Mouse (Mus musculus) WW6 (cell line): ENCODE data around the gene Grap.

ENCODE experiments used
- DNase-seq: peaks from one replicate; pipeline ENCODE4 v3.0.0-alpha.2; 2013; ENCODE audit warnings: low read depth, low spot score

Grap gene

DNA sequence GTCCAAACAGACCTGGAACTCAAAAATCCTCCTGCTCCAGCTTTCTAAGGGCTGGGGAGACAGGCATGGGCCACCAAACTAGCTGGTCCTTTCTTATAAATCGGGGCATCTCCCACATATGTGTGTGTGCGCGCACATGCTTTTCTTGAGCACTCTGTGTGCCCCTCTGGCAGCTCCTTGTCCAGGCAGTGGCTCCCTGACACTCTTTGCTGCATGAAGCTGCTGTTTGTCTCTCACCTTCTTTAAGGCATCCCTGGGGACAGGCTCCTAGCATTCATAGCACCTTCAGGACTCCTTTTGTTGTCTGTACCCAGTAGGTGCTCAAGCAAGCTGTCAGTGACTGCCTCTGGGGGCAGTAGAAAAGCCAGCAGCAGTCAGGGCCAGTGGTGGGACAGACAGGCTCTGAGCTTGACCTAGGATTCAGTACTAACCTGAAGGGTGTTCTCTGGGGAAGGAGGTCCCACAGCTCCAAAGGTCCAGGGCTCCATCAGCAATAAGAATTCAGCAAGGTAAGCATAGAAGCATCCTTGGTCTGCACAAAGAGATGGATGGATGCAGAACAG is 5.4 kb downstream of the Grap start:
- DNase-seq: no peak

DNA sequence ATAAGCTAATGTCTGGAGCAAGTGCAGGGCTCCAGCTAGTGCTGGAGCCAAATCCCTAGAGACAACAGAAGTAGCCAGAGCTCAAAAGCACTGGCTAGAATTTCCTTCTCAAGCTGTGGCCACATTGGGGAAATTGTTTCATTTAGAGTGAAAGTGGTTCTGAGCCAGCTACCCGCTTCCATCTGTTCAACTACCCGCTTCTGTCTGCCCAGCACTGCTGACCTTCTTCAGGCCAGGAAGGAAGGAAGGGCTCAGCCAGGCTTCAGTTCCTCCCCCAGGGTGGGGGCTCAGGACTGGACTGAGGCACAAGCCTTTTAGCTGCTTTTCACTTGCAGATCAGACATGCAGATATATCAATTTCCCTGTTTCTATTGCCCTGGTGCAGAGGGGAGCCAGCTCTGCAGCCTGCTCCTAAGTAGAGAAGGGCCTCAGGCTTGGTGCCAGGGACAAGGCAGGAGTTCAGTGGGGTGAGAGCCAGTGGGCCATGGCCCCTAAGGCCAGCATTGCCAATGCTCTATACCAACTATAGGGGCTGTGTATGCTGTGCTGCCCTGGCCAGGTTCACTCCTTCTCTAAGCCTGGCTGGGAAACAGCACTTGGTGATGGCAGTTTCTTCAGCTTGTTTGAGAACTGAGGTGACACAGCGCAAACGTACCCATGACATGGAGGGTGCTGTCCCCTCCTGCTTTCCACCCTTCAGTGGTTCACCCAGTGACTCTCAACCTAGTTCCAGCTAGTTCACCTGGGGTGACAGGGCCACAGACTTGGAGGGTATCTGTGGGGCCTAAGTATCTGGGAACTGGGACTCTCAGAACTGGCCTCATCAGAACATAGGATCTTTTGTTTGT is 6.2 kb downstream of the Grap start:
- no peak for DNase-seq

DNA sequence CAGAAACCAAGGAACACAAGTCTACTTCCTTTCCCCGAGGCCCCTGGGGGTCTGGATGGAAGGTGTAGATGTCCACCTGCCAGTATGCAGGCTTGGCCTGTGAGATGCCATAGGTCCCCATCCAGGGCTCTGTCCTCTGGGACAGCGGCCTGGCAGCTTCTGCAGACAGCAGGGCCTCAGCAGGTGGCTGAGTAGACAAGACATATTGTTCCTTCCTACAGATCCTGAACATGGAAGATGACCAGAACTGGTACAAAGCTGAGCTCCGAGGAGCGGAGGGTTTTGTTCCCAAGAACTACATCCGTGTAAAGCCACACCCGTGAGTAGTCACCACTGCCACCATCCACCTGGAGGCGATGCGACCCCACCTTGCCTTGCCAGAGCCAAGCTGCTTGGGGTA is 6.9 kb downstream of the Grap start:
- DNase-seq: no peak

DNA sequence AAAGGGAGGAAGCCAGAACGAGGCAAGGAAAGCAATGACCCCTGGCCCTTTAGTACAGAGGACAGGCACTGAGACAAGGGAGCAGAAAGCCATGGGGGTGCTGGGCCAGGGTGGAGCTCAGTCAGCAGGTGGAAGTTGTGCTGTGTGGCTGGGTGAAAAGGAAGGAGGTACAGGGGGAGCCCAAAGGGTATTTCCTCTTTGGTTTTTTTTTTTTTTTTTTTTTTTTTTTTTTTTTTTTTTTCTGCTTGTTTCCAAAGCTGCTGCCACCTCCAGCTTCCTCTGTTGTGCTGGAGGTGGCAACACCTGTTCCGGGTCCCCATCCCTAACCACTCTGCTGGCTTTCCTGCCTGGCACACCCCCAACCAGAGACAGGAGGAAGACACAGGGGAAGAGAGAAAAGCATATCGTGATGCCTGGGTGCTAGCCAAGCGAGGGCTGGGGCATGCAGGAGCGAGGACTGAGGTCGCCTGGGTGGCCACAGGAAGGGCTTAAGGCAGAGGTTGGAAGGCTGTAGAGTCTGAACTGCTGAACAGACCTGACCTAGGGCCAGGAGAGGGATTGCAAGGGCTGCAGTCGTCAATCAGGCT is 7.8 kb downstream of the Grap start:
- DNase-seq: no peak

DNA sequence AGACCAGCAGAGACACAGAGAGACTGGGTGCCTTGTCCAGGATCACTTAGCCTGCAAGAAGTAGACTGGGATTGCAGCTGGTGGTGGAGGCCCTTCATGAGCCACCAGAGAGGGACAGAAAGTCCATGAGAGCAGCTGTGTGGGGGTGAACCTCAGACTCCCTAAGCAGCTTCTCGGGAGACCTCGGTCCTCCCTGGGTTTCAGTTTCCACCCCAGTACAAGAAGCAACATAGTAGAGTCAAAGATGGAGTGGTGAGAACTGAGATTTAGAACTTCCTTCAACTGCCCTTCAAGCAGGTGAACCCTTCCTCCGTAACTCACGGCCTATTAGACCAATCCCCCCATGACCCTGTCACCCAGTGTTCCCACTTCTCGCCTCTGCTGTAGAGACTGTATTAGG is 9.1 kb downstream of the Grap start:
- no peak for DNase-seq

DNA sequence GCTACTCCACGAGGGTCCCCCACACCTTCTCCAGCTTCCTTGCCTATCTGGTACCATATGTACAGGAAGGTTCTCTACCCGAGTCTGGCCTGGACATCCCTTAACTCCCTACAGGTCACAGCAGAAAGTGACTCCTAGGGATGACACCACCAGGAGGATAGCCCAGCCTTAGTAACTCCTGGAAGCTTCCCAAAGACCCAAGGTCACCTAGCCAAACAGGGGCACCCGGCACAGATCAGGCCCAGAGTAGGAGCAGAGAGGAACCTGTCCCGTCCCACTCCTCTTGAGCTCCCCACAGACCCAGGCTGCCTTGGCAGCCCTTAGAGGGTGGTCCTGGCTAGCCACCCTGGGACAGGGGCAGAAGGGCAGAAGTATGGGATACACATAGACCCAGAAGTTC is 12.3 kb downstream of the Grap start:
- no peak for DNase-seq

DNA sequence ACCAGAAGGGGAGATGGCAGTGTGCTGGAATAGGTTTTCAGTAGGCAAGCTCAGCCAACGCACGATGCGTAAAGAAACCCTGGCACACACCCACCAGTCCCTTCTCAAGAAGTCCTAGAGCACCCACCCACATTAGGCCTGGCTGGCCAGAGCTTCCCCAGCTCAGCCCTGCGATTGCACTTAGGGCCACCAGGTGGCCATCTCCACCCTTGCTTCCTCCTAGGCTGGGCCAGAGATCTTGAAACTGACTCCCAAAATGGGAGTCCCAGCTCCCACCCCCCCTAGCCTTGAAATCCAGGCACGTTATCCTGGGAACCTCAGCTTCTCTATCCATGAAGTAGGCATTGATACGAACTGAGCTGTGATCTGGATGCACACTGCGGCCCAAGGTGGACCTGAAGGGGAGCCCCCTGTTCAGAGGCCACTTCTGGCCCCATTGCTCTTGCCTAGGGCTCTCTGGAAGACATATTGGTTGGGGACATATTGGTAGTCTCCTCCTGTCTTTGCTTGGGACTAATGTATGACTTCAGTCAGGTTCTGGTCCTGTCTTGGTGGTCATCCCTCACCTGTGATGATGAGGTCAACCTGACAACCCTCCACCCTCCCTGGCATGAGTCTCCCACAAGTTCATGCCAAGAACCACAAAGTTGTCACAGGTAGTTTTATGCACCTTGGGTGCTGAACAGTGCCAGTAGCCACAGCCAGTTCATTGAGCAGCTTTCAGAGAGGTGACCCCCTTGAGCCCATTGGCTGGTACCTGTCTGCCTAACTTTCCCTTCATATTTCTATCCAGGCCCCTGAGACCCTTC is 13.1 kb downstream of the Grap start:
- no peak for DNase-seq

DNA sequence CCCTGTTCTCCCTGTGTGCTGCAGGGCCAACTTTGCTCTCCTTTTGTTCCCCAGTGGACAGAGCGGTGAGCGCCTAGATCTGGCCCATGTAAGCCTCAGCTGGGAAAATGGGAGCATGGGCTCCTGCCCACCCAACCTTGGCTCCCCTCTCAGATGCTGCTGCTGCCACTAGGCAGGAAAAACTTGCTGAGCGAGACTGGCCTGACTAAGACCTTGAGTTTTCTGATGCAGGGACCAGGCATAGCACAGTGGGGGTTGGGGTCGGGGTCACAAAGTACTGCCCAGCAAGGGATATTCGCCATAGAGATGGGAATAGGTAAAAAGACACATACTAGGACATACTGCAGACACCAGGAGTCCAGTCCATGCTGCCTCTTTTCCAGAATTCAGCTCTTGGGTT is 14.2 kb downstream of the Grap start:
- DNase-seq: no peak

DNA sequence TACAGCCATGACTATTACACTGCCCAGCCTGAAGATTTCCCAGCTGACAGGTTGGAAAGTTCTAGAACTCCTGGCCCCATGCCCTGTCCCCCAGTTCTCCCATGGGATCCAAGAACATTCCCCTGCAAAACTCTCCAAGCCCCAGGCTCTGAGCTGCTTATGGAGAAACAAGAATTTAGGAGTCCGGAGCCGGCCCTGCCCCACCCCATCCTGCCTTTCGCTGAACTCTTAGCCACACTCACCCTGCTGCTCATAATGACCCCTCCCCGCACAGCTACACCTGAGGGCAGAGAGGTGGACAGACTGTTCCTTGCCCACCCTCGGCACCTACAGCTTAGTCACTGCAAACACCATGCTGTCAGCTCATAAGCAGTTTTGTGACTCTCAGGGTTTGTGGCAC is 14.7 kb downstream of the Grap start:
- no peak for DNase-seq

DNA sequence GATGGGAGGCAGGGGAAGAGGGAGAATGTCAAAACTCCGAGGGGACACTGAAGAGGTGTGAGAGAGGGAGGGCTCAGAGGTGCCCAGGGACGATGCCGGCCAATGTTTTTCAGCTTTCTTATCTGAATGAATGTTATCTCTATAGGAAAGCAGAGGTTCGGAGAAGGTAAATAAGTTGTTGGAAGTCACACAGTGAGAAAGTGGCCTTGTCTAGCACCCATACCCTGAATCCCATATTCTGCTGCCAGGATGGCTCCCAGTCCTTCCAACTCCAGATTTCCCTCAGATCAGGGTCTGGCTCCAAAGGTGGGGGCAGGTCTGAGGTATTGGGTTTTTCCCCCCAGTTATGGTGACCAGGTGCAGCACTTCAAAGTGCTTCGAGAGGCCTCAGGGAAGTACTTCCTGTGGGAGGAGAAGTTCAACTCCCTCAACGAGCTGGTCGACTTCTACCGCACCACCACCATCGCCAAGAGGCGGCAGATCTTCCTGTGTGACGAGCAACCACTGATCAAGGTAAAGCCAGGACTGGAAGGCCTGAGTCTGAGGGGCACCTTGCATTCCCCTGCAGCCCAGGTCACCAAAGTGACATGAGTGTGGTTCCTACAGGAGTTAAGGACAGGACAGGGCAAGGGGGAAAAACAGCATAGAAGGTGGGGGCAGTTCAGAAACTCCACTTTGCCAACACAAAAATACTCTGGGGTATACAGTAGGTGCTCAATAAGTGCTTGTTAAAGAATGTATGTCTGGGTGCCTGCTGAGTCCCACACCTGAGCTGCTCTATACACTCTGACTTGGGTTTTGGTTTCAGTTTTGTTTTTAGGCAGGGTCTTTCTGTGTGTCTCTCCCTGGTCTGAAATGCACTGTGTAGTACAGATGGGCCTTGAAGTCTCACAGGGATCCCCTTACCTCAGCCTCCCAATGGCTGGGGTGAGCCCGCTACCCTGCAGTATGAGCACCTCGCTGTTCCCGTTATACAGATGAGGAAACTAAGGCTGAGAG is 16.7 kb downstream of the Grap start:
- DNase-seq: no peak

DNA sequence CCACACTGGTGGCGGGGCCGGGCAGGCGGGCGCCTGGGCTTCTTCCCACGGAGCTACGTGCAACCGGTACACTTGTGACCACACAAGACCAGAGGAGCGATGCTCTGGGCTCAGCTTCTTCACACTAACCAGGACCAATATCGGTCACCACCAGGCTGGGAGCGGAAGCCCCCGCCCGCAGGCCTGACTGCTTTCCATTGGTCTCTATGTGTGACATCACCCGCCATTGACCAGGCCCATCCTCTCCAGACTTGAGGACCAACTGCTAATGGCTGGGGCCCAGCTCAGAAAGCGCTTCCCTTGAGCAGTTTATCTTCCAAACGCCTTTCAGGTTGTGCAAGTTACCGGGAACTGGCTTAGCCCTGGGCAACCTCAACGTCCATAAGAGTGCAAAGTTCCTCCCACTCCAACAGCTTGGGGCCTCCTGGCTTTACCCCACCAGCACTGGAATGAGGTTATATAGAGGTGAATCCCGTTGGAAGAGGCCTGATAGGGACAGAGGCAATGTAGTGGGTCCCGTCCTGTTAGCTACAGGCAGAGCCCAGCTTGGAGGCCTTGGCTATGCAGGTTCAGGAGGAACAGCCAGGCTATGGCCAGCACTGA is 18.8 kb downstream of the Grap start:
- no peak for DNase-seq

DNA sequence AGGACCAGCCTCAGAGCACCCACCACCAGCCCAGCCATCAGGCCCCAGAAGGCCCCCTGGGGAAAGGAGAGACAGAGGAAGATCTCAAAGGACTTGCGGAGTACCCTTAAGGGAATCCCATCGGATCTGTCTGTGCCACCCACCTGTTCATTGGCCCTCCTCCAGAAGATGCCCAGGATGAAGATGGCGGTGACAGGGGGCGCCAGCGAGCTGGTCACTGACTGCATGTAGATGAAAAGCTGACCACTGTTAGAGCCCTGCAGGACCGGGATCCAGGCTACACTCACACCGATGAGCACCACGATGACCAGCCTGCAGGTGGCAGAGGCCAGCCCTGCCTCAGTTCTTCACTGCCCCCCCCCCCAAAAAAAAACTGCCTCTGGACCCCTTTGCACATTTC is 20.6 kb downstream of the Grap start:
- no peak for DNase-seq

DNA sequence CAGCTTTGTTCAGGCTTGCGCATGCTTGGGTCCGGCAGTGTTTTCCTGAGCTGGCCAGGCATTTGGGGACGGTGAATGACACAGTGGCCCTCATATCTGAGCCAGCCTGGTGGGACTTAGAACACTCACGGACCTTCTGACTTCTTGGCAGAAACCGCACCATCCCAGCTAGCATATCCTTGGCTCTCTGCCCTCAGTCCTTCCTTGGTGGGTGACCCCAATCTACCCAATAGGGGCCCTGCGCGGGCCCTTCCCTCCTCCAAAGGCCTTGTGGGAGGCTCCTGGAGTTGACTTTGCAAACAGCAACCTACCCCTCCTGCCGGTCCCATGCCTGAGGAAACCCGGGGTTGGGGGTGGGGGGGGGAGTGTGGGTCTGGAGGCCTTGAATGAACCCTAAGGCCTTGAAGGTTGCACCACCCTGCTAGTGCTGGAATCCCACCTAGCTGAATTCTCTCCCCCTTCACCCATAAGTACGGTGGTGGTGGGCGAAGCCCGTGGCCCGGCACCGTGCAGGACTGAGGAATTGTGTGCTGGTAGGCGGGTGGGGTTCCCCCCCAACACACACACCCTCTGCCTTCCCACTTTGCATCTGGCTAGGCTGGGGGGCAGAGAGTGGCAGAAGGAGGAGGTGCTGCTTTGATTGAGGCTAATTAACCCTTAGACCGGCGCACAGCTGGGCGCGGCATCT is 21.2 kb downstream of the Grap start:
- no peak for DNase-seq

DNA sequence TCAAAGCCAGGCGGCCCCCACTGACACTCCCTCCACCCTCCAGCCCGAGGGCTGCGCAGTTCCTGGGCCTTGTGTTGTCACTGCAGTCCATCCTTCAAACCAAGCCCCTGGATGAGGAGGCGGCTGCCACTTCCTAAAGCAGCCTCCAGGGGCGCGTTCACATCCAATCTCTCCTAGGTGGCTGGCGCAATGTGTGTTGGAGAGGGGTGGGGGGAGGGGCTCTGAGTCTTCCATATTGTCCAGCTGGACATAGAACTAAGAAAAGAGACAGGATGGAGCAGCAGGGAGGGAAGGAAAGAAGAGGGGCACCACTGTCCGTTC is 21.7 kb downstream of the Grap start:
- DNase-seq: peak; percentile 88

DNA sequence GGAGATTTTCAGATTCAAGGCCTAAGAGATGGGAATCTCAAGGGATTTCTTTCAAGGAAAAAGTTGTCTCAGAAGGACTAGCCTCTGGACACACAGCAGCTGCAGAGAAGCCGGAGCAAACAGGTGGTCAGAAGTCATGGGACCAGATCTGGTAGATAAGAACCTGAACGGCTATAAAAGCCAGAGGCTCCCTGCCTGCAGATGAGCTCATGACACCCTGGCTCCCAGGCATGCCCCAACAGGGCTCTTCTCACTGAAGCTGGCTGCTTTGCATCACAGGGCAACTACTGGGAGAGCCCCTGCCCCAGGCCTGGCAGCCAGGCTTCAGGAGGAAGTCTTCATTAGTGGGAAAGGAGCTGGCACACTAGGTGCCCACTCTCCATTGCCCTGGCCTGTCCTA is 22.3 kb downstream of the Grap start:
- no peak for DNase-seq

DNA sequence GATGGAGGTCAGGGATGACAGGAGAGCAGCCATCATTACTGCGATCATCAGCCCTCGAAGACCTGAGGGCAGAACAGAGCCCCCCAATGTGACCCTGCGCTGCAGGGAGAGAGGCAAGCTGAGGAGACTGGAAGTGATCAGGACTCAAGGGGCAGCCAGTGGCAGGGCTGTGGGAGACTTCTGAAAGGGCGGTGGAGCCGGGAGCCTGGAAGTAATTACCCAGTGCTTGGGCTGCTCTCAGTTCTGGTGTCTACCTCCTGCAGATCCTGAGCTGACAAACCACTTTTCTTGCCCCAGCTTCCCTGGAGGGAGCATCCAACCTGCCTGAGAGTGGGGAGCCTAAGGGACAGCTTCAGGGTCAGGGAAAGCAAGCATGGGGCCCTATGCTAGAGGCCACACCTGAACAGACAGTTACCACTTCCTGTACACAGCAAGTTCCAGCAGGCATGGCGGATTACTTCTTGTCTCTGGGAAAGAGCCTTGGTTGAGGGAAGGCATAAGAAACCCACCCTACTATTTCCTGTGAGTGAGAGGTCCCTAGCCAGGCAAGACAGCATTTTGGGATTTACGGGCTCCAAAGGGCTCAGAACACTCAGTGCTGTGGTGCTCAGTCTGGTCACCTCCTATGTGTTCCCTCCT is 23.3 kb downstream of the Grap start:
- DNase-seq: no peak

DNA sequence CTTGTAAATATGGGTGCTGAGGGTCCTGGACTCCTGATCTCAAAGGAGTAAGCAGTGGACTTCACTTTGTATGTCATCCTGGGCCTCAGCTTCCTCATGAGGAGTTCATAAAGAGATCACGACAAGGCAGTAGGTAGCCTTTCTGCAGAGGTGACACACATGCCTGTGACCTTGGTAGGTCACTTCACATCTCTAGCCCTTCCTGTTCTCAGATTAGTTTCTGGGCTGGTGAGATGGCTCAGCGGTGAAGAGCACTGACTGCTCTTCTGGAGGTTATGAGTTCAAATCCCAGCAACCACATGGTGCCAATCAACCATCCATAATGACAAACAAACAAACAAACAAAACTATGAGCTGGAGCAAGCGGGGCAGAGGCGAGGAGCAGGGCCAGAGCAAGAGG is 24.6 kb downstream of the Grap start:
- no peak for DNase-seq

DNA sequence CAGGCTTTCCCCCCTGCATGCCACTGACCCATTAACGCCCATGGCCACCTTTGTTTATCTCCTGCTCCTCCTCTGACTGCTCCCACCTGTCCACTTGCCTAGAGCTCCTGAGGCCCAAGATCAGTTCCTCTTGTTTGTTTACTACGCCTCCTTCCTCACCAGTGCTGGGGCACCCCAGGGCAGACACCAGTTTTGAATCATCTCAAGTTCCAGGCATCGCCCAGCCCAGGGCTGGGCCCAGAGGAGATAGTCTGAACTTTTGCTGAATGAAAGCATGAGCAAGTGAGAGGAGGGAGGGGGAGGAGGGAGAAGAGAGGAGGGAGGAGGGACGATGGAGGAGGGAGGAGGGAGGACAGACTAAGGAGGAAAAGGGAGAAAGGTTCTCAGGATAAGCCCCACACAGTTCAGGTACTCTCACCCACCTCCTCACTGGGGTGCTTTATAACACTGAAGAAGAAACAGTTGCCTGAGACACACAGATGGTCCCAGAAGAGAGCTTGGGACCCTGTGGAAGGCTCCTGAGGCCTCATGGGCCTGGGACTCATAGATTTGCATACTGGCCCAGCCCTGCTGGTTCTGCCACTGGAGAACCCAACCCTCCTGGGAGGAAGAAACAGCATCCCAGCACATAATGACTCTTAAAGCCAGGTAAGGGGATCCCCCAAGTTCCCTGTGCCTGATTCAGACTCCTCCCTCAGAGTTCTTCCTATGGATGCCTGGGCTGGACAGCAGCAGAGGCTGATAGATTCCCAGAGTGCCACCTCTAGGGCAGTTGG is 26.2 kb downstream of the Grap start:
- DNase-seq: no peak
